Mouse (Mus musculus) testis, adult 2 months (tissue): Measurements from ENCODE around the gene Bcar3.

Experiments
- CTCF ChIP-seq: fragments of 200-500 bp; IDR thresholded peaks from 2 replicates; pipeline ENCODE4 v1.5.1; 2012; ENCODE audit warnings: low read depth, mild to moderate bottlenecking, inconsistent platforms, low read length, moderate library complexity; ENCODE audit not compliant: control insufficient read depth, insufficient read depth, insufficient replicate concordance
- POLR2A ChIP-seq: fragments of 200-500 bp; IDR thresholded peaks from 2 replicates; pipeline ENCODE4 v1.6.1; 2012; ENCODE audit warnings: low read depth, mild to moderate bottlenecking, inconsistent platforms, low read length, moderate library complexity; ENCODE audit not compliant: control insufficient read depth

GRCm38 (mm10) chr3:122461932-122462871 lies 168.3 kb downstream of the Bcar3 start:
- no peak for TF ChIP-seq CTCF
- no peak for TF ChIP-seq POLR2A
